Mouse (Mus musculus) cortical plate, adult 2 months (tissue): ENCODE results near the gene Ccdc146.

Experiments
- CTCF ChIP-seq: fragments of 200-500 bp; IDR thresholded peaks from 2 replicates; pipeline ENCODE4 v1.5.1; 2011; ENCODE audit warnings: mild to moderate bottlenecking, control low read depth, low read length; ENCODE audit not compliant: insufficient read depth; ENCODE audit errors: extremely low read depth
- POLR2A ChIP-seq: fragments of 200-500 bp; IDR thresholded peaks from 2 replicates; pipeline ENCODE4 v1.6.1; 2011; ENCODE audit warnings: mild to moderate bottlenecking, low read length, control low read depth; ENCODE audit not compliant: insufficient read depth; ENCODE audit errors: extremely low read depth

DNA sequence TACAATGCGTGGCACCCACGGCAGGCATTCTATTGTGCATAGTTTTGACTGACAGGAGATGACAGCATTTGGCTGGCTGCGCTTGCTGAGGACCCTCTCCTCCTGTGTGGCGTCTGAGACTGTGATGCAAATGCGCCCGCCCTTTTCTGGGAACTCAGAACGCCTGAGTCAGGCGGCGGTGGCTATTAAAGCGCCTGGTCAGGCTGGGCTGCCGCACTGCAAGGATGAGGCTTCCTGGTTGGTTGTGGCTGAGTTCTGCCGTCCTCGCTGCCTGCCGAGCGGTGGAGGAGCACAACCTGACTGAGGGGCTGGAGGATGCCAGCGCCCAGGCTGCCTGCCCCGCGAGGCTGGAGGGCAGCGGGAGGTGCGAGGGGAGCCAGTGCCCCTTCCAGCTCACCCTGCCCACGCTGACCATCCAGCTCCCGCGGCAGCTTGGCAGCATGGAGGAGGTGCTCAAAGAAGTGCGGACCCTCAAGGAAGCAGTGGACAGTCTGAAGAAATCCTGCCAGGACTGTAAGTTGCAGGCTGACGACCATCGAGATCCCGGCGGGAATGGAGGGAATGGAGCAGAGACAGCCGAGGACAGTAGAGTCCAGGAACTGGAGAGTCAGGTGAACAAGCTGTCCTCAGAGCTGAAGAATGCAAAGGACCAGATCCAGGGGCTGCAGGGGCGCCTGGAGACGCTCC, 51.8 kb downstream of the Ccdc146 start, which contains the start of gene Fgl2:
- TF ChIP-seq POLR2A: no peak
- no peak for TF ChIP-seq CTCF
